Mouse (Mus musculus) urinary bladder, postnatal 25 days (tissue): ENCODE results near the gene Oprd1.

ENCODE experiments used
- DNase-seq: peaks from one replicate; pipeline ENCODE4 v3.0.0; 2022; ENCODE audit warnings: low spot score

The Oprd1 gene

DNA sequence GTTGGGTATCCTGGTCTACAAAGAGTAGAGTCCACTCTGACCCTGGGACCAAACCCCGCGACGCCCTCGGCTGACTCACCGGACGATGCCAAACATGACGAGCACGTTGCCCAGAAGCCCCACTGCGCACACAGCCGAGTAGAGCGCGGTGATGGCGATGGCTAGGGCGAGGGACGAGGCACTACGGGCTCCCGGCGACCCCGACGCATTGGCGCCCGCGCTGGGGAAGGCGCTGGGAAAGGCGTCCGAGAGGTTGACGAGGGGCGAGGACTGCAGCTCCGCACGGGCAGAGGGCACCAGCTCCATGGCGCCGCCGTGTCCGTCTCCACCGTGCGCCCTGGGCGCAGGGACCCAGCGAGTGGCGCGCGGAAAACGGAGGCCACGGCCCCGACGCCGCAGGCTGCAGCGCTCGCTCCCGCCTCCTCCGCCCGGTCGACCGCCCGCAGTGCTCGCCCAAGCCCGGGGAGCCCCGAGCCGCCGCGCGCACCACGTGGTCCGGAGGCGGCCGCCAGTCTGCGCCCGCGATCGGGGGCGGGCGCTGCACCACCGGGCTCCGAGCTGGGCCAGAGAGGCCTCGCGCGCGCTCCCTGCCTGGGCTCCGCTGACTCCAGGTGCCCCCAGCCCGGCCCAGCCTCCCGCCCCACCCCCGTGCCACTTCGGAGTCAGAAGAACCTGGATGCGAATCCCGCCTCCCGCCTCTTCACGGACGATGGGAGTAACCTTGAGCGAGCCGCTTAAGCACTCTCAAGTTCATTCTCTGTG is at the start of gene Oprd1:
Oprd1 (minus strand) TSS at position 407 of the 762 bp plus-strand sequence.
- DNase-seq = no peak

DNA sequence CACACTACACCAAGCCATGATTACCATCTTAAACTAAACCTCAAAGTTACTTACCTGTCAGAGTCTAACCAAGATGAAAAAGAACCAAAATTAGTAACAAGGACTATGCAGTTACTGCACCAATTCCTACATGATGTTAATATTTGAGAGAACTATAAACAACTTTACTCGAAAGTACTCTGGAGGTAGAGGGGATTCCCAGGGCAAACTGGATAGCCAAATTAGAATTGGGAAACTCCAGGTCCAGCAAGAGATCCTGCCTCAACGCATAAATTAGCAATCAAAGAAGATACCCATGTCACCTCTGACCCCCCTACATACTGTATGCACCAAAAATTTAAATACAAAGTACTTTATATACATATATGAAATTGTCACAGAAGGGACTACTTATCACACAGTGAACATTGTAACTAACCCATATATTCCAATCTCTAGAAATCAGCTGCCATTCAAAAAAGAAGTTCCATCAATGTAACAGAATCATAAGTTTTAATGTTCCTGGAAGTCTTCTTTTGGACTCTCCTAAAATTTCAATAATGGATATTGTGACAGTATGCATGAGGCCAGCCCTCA is 43.6 kb upstream of the Oprd1 start:
- no peak for DNase-seq

DNA sequence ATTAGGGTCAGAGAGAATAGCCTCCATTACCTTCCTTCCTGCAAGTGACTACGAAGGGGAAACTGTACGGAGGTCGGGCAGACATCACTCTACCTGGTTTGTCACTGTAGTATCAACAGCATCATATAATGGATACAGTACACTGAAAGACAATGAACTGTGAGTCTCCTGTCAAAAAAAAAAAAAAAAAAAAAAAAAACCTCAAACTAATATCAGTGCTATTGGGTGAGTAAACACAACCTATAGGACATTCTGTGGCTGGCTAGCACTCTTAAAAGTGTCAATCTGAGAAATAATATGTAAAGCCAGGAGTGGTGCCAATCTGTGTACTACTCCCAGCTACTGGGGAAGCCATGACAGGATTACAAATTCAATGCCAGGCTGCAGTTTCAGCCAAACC is 38.9 kb upstream of the Oprd1 start:
- DNase-seq = no peak

DNA sequence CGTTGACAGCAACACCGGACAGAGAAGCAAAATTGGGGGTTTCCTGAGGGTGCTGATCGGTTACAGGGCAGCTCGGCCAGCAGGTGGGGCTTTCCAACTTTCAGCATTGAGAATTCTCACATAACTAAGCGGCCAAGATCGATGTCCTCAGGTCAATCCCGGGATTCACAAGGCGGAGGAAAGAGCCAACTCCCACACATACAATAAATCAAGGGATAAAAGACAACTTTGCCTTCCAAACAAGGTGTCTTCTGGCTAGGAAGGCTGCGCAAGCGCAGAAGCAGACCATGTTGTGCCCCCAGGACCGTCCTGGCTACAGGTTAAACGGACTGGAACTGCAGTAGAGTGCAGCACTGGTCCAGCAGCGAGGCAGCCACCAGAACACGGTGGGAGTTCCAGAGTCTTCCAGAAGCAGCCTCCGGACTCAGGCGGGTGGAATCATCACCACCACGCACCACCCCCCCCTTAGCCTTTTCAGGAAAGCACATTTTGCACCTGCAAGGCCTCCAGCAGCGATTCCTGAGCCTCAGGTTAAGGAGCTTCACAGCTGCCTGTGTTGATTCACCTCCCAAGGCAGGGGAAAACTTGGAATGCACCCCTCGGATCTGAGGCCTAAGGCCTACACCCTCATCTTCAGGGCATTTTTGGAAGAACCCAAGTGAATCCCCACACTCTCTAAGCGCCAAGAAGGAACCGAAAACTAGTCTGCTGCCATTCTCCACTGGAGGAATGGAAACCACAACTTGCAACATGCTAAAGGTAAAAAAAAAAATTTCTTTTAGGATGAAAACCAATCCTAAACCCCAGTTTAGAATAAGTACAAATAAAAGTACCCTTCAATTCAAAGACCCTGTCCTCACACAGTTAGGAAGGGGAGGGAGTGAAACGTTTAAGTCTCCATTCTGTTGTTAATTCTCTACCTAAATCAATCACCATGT is 37.7 kb upstream of the Oprd1 start:
- DNase-seq = no peak

DNA sequence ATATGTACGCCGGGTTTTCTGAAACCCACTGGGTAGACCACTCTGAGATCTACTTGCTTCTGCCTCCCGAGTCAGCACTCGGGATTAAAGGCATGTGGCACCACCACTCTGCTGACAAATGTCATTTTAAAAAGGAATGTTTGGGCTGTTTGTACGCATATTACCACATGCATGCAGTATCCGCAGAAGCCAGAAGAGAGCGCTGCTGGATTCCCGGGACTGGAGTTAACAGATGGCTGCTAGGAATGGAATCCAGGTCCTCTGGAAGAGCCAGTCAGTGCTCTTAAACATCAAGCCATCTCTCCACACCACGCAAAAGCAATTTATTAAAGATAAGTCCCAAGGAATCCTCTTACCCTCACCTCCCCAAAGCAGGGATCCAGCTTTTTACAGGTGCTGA is 36.4 kb upstream of the Oprd1 start:
- no peak for DNase-seq

DNA sequence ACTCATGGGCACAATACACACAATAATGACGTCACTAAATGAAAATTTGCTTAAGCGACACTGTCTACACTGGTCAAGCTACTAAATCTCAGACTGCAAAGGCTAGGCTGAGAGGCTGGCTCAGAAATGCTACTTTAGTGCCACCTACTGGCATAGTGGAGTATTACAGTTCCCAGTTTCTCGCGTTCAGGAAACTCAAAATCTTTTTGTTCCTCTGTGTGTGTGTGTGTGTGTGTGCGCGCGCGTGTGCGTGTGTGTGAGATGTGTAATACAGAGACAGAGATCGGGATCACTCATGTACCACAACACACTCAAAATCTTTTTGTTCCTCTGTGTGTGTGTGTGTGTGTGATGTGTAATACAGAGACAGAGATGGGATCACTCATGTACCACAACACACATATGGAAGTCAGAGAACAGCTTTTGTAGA is 34.4 kb upstream of the Oprd1 start:
- peak; percentile 57 for DNase-seq

DNA sequence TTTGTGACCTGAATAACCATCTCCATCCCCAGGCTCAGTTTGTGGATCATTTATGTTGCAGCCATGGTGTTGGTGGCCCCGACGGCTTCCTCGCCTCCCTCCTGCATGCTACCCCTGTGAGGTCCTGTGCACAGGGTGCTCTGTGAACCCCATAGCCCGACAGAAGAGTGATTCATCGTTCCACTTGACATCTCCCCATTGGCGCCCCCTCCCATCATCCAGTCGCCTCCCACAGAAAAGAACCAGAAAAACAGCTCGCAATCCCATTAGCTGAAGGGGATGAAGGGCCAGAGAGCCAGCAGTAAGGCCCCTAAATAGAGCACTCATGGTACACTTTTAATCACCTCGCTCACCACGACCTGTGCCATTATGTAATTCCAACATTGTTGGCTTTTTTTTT is 32.2 kb upstream of the Oprd1 start:
- no peak for DNase-seq

DNA sequence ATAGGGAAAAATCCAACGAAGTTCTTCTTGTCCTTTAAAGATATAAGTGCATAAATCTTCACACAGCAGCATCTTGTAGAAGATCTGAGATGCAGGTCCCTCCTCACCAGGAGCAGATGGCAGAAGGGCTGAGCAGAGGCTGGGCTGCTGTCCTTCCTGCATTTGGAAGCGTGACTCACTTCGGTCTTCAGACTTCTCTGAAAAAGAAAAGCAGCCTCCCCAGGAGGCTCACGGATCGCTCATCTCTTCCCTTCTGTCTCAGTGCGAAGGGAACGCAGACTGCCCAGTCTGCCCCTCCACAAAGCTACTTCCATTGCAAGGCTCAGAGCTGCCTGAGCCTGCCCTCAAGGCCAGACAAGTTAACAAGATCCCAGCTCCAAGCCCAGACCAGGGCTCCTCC is 26.6 kb upstream of the Oprd1 start:
- DNase-seq = no peak

DNA sequence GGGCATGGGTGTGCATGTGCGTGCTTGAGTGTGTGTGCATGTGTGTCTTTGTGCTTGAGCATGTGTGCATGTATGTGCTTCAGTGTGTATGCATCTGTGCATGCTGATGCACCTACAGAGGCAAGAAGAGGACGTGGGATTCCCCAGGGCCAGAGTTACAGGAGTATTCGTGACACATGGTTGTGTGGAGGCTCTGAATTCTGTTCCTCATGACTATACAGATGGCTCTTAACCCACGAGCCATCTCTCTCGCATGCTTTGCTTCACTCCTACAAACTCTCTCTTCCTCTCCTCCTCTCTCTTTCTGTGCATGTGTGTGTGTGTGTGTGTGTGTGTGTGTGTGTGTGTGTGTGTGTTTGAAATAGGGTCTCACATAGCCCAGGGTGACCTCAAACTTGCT is 25.5 kb upstream of the Oprd1 start:
- no peak for DNase-seq

DNA sequence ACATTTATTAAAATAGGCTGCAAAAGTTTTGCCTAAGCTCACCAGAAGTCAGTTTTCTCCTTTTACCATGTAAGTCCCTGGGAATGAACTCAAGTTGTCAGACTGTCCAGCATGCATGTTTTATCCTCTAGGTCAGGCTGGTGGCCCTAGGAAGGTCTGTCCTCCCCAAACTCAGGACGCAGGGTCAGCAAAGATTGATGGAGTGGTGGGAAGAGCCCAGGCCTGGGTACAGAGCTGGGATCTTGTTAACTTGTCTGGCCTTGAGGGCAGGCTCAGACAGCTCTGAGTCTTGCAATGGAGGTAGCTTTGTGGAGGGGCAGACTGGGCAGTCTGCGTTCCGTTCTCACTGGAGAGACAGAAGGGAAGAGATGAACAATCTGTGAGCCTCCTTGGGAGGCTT is 25.0 kb upstream of the Oprd1 start:
- no peak for DNase-seq

DNA sequence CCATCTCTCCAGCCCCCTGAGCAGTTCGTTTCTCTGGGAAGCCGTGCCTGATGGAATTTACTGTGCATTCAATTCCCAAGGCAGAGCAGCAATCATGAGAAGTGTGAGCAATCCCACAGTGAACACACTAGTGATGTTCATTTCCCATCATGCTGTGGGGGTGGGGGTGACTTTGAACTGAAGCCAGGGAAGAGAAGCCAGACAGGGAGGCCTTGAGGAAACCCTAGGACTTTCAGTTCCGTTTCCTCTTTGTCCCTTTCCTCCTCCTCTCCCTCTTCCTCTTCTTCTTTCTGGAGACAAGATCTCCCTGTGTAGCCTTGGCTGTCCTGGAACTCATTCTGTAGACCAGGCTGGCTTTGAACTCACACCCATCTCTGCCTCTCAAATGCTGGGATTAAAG is 23.1 kb upstream of the Oprd1 start:
- no peak for DNase-seq

DNA sequence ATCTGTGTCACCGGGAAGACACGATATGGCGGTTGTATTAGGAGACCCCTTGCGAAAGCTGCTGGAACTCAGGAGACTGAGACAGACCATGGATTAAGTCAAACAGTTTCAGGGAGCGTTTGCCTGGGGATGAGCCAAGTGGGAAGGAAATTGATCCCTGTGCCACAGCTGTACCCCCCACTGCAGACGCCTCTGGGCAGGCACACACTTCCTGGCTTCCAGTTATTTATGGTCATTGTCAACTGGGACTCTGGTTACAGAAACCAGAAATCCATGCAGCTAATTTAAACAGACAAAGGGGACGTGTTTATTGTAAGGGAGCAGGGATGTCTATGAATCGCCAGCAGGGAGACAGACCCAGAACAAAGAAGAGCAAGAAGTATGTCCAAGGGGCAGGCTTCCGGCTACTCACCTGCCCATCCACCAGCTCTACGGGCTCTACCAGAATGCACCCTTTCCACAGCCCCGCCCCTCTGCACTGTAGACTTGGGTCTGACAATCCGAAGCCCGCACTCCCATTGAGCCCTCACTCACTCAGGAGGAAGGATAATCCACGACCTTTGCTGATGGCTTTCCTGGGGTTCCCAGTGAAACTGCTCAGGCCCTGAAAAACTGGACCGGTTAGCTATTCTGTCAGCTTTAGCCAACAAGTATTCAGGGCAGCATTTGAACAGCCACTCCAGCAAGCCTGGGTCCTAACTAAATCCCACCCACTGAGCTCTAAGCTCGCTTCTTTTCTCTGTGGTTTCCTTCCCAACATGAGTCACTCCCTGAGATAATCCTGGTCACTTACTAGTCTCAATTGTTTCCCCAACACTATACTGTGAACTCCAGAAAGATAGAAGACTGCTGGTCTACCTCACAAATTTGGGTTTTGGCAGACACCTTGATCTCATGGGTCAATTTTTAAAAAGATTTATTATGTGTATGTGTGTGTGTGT is 22.3 kb upstream of the Oprd1 start:
- DNase-seq = no peak

DNA sequence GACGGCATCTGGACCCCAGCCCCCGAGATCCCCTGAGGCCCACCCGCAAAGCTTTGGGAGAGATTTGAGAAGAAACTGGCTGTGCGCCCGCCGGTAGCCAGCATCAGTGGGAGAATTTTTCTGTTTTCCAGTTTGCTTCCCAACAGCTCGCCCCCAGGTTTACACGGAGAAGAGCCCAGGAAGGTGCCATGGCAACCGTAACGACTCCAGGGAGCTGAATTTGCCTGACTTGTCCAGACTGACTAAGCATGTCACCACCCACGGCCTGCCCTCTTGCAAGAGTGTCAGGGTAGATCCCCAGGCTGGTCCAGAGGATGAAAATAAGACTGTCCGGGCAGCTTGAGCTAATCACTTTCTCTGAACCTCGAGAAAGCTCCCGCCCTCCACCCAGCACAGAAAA is 21.4 kb upstream of the Oprd1 start:
- no peak for DNase-seq

DNA sequence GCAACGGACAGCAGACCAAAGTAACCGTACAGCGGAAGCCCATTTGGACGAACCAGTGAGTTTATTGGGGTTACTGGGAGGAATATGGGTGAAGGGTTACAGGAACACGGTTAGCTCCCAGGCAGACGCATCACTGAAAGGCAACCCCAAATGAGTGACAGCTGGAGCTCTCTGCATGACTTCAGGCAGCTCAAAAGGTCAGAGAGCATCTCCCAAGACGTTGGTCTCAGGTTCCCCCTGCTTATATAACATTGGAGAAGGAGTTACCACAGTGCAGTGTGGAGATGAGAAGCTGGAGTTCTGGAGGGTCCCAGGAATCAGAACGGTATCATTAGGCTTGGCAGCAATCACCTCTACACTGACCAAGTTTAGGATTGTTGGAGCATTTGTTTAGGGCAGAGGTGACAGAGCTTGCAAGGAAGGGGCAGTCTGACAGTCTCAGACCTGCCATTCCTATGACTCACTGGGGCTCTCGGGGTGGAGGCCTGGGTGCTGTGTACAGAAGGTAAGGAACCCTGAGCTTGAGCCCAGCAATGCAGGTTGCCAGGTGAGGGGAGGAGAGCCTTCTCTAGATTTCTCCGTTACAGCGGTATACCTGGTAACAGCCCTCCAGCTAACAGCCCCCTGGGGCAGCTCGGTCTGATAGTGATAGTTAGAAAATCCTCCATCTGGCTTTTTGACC is 12.8 kb upstream of the Oprd1 start:
- DNase-seq = peak; percentile 18

DNA sequence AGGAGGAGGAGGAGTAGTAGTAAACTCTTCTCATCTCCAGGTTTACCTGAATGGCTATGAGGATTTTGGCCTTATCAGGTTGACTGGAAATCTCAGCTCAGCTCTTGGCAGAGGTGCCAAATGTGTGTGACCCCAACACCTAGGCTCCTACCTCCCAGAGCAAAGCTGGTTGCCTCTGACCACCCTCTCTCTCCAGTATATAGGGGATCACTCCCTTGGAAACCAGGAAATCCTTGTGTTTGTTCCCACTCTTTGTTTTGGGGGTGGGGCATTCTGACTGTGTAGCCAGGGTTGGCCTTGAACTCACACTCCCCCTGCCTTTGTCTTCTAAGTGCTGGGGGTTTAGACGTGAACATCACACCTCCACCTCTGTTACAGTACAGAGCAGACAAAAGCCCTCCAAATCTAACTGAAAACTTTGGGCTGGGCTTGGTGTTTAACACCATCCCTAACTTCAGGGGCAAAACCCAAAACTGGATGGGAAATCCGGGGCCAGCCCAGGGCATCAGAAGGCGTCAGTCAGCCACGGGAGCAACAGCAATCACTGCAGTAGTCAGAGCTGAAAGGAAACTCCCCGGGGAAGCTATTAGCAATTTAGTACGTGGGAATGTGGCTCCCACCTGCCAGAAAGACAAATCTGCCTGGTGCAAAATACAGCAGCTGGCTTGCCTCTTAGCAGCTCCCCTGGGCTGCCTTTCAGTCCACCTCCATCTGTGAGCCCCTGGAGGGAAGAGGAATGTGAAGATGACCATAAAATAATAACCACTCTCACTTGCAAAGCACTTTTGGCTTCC is 10.8 kb upstream of the Oprd1 start:
- no peak for DNase-seq

DNA sequence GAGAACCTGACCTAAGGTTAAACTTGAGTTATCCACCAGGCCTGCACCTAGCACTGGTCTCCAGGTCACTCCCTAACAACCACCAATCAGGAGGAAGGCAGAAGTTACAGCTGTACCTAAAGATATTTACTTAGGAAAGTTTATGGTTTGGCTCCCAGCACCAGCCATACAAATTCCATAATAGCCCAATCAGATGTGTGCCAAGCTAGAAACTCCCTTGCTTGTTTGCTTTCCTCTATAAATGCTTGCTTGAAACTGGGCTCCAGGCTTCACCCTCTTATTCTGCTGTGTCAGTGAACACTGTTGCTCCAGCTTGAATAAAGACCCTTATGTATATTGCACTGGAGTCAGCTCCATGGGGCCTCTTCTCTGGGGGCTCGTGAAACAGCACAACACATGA is 7.4 kb upstream of the Oprd1 start:
- no peak for DNase-seq

DNA sequence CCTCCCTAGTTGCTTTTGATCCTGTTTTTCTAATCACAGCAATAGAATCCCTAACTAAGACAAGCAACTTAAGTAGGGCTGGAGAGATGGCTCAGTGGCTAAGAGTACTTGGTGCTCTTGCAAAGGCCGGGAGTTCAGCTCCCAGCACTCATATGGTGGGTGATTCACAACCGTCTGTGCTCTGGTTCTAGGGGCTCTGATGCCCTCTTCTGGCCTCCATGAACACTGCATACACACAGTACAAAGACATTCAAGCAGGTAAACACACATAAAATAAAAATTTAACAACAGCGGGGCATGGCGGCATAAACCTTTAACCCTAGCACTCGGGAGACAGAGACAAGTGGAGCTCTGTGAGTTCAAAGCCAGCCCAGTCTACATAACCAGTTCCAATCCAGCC is 1.9 kb upstream of the Oprd1 start:
- DNase-seq = no peak

DNA sequence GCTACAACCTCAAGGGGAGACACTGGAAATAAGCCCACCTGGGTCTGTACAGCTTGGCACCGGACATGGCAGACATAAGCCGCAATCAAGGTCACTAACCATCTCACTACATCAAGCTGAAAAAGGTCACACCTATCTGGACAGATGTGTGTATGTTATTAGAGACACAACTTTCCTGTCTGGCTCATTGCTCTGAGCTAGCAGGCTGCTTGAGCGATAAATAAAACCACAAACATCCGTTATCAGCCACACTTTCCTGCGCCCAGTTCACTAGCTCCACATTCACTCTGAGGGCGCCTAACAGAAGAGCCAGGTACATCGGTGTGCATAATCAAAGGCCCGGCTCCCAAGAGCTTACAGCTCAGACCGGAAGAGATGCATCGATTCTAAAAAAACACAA is 806 bp upstream of the Oprd1 start:
- no peak for DNase-seq

DNA sequence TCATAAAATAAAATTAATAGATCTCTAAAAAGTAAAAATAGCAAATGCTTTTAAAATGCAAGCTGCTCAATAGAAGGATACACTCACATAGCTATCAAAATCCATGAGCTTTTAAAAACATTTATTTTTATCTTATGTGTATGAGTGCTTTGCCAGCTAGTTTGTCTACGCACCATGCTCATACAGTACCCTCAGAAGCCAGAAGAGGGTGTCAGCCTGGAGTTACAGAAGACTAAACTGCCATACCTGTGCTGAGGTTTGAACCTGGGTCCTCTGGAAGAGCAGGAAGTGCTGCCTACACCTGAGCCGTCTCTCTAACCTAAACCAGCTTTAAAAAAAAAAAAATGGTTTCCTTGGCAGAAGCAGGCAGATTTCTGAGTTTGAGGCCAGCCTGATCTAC is 5.6 kb downstream of the Oprd1 start:
- DNase-seq = no peak

DNA sequence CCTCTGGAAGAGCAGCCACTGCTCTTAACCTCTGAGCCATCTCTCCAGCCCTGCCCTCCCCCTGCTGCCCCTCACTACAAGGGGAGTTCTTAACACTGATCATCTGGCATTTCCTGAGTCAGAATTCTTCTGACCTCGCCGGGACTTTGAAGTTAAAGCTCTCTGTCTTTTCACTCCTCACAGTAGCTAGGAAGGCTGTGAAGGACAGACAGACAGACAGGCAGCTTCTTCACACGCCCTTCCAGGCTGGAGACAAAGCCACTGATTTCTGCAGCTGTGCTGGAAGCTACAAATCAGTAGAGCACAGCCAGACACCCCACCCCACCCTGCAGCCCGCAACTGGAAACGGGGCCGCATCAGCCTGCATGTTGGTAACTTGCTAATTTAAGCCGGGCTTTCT is 7.3 kb downstream of the Oprd1 start:
- DNase-seq = no peak
